Mouse (Mus musculus): ENCODE results near the gene Fam69a. TPM values are rescaled to one million over a fixed set of nuclear protein-coding genes. Genes with fewer than 3 reads are reported as not detected.

Fam69a gene
- polyA plus RNA-seq, 1 experiment from 2014 or later: 11.7 TPM

DNA sequence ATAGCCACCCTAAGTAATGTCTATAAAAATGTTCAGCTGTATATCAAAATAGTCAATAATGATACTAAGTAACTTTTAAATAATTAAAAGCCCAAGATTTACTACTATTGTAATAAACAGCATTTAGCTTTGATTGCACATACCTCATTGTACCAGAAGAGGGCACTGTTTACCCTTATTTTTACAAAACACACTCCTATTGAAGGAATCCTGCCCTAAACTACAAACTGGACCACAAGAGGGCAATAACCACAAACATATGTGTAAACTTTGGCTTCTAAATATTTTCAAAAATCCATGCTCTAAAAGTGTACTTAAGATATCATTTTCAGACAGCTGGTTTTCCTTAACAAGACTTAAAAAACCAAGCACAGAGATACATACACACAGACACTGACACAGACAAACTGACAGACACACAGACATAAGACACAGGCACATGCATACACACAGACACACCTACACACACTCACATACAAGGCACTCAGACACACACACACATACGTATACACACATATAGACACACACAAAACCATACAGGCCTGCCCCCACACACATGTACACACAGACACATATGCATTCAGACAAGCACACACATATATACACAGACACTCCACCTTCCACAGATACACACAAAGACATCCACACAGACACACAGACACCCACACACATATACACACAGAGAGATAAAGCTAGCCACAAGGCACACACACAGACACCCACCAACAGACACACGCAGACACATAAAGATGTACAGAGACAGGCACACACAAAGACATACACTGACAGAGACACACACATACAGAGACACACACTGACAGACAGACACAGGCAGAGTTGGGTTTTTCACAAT is 65.3 kb downstream of the Fam69a start:
- Histone ChIP-seq H3K4me2 (replicated peaks; ENCODE audit: low read depth) (no peak overlapping the region), H3K36me3 (ENCODE audit: control insufficient read depth, insufficient read depth) (no peaks in the 10 kb centered on the region), H3K9ac (ENCODE audit: low read depth, low read length) (no peak overlapping the region), H3K4me3 (ENCODE audit: low read depth, low read length) (no peak overlapping the region), H3K4me1 (replicated peaks; ENCODE audit: control insufficient read depth, insufficient read depth, low read length) (no peaks in the 10 kb centered on the region), H3K27ac (ENCODE audit: low read depth, low read length) (no peak overlapping the region), H3K27me3 (replicated peaks; ENCODE audit: control insufficient read depth, insufficient read depth, low read length) (no peaks in the 10 kb centered on the region), H3K9me3 (ENCODE audit: control insufficient read depth) (no peaks in the 10 kb centered on the region)
- TF ChIP-seq CTCF (IDR thresholded peaks at IDR 0.05; ENCODE audit: low read depth): peak; percentile 91
- peak; percentile 13; the same call in 1 of the 2 replicates for ATAC-seq
- WGBS: 78% methylated on average over 2 of the region's 2 CpGs

DNA sequence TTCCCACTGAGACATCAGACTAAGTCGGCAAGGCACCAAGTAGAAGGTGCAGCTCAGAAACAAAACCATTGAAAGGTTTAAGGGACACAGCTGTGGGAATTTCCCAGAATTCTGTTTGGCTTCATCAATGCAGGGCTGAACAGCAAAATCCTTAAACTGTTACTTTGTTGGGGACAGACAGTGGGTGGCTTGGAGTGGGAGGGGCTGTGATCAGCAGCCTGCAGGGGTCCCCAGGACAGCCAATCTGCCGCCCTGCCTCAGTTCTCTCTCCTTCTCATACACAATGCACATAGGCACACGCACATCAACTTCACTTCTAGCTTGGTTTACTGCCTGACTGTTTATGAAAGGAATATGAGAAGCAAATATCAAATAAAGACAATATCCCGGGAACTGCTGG is 71.6 kb downstream of the Fam69a start:
- 58% methylated on average over 4 of the region's 4 CpGs for WGBS
- no peak overlapping the region for H3K9ac ChIP-seq (ENCODE audit: low read depth, low read length)
- H3K27me3 ChIP-seq (replicated peaks; ENCODE audit: control insufficient read depth, insufficient read depth, low read length): no peaks in the 10 kb centered on the region
- H3K36me3 ChIP-seq (ENCODE audit: control insufficient read depth, insufficient read depth): 0 out of 2 replicates have a peak, but pooled peaks cover under 1% of the 10 kb centered on the region
- no peaks in the 10 kb centered on the region for H3K4me1 ChIP-seq (replicated peaks; ENCODE audit: control insufficient read depth, insufficient read depth, low read length)
- H3K4me2 ChIP-seq (replicated peaks; ENCODE audit: low read depth): no peak overlapping the region
- no peak overlapping the region for H3K27ac ChIP-seq (ENCODE audit: low read depth, low read length)
- no peak for ATAC-seq
- TF ChIP-seq CTCF (IDR thresholded peaks at IDR 0.05; ENCODE audit: low read depth): no peak
- no peak overlapping the region for H3K4me3 ChIP-seq (ENCODE audit: low read depth, low read length)
- H3K9me3 ChIP-seq (ENCODE audit: control insufficient read depth): no peaks in the 10 kb centered on the region

DNA sequence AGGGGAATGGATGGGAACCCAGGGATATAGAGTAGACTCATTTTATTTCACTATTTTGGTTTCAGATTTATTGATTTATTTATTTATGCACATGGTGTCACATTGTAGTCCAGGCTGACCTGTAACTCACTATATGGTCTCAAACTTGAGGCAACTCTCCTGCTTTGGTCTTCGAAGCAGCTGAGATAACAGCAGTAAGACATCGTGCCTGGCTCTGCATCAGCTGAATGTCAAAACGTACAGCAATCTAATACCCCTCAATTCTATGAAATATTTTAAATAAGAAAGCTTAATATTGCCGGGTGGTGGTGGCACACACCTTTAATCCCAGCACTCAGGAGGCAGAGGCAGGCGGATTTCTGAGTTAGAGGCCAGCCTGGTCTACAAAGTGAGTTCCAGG is 75.9 kb downstream of the Fam69a start:
- H3K4me3 ChIP-seq (ENCODE audit: low read depth, low read length): no peak overlapping the region
- H3K9me3 ChIP-seq (ENCODE audit: control insufficient read depth): no peaks in the 10 kb centered on the region
- no peaks in the 10 kb centered on the region for H3K27me3 ChIP-seq (replicated peaks; ENCODE audit: control insufficient read depth, insufficient read depth, low read length)
- no peak overlapping the region for H3K4me2 ChIP-seq (replicated peaks; ENCODE audit: low read depth)
- 90% methylated on average over 5 of the region's 5 CpGs for WGBS
- no peak overlapping the region for H3K27ac ChIP-seq (ENCODE audit: low read depth, low read length)
- TF ChIP-seq CTCF (IDR thresholded peaks at IDR 0.05; ENCODE audit: low read depth): no peak
- H3K4me1 ChIP-seq (replicated peaks; ENCODE audit: control insufficient read depth, insufficient read depth, low read length): no peaks in the 10 kb centered on the region
- ATAC-seq: no peak
- no peak overlapping the region for H3K9ac ChIP-seq (ENCODE audit: low read depth, low read length)
- peaks cover 42% of the 10 kb centered on the region for H3K36me3 ChIP-seq (ENCODE audit: control insufficient read depth, insufficient read depth)

DNA sequence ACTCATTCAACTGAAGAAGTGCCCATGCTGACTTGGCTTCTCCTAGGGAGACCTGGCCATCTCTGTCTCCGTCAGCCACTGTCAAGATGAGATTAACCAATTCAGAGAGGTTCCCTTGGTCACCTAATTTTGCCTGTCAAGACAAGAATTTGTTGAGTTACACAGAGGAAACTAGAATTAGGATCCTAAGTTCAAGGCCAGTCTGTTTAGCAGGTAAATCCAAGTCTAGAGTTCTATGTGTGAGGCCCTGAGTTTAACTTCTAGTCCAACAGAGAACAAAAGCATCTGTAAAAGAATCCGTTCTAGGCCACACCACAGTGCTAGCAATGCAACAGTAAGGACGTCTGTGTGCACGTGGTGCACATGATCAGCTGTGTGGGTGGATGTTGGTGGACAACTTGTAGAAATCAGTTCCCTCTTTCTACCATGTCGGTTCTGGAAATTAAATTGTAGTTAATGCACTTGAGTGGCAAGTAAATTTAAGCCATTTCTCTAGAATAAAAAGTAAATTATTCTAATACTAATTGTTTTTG is 76.7 kb downstream of the Fam69a start:
- Histone ChIP-seq H3K4me2 (replicated peaks; ENCODE audit: low read depth) (no peak overlapping the region), H3K36me3 (ENCODE audit: control insufficient read depth, insufficient read depth) (peaks cover 50% of the 10 kb centered on the region), H3K9me3 (ENCODE audit: control insufficient read depth) (no peaks in the 10 kb centered on the region), H3K4me1 (replicated peaks; ENCODE audit: control insufficient read depth, insufficient read depth, low read length) (no peaks in the 10 kb centered on the region), H3K9ac (ENCODE audit: low read depth, low read length) (no peak overlapping the region), H3K27ac (ENCODE audit: low read depth, low read length) (no peak overlapping the region), H3K4me3 (ENCODE audit: low read depth, low read length) (no peak overlapping the region), H3K27me3 (replicated peaks; ENCODE audit: control insufficient read depth, insufficient read depth, low read length) (no peaks in the 10 kb centered on the region)
- no peak for TF ChIP-seq CTCF (IDR thresholded peaks at IDR 0.05; ENCODE audit: low read depth)
- no peak for ATAC-seq
- 66% methylated on average over 5 of the region's 5 CpGs for WGBS

DNA sequence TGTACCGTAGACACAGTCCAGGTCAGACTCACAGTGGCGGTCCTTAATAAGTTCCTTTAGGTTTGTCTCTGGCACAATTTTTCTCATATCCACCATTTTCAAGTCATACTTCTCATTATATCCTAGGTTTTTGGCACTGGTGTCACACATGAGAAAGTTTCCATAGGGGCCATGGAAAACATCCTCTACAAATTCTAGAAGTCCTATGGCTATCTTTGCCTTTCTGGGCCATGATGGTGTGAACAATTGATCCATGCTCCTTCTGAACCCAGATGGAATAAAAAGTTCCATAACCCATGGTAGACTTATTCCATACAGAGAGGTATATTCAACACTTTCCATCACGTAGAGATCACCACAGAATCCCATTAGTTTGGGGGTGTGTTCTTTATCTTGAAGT is 77.2 kb downstream of the Fam69a start:
- Histone ChIP-seq H3K9ac (ENCODE audit: low read depth, low read length) (no peak overlapping the region), H3K36me3 (ENCODE audit: control insufficient read depth, insufficient read depth) (peaks cover 55% of the 10 kb centered on the region), H3K4me3 (ENCODE audit: low read depth, low read length) (no peak overlapping the region), H3K27ac (ENCODE audit: low read depth, low read length) (no peak overlapping the region), H3K27me3 (replicated peaks; ENCODE audit: control insufficient read depth, insufficient read depth, low read length) (no peaks in the 10 kb centered on the region), H3K4me1 (replicated peaks; ENCODE audit: control insufficient read depth, insufficient read depth, low read length) (no peaks in the 10 kb centered on the region), H3K4me2 (replicated peaks; ENCODE audit: low read depth) (no peak overlapping the region), H3K9me3 (ENCODE audit: control insufficient read depth) (no peaks in the 10 kb centered on the region)
- WGBS: 81% methylated on average over 3 of the region's 3 CpGs
- ATAC-seq: no peak
- TF ChIP-seq CTCF (IDR thresholded peaks at IDR 0.05; ENCODE audit: low read depth): no peak

DNA sequence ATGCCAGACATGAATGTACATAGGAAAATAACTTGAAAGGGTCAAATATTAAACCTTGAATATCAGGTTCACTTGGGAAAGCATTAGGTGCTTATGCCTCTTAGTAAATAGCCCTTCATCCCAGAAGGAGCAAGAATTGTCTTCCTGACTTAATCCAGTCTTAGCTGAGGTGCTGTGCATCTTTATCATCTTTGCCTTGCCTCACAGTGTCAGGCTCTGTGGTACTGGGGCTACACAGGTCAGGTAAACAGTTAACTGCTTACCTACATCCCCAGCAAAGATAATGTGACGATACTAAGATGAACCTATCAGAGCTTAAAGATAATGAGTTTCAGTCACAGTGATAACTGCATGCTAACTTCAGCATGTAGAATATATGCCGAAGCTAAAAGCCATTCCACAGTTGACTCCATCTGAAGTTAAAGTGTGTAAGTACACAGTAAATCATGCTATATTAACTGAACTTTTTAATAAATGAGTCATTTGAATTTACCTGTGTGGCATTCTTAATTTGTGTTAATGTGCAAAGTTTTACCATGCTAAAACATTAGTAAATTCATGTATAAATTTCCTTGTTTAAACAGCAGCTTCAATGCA is 78.3 kb downstream of the Fam69a start:
- H3K36me3 ChIP-seq (ENCODE audit: control insufficient read depth, insufficient read depth): peaks cover 64% of the 10 kb centered on the region
- no peak overlapping the region for H3K27ac ChIP-seq (ENCODE audit: low read depth, low read length)
- H3K9ac ChIP-seq (ENCODE audit: low read depth, low read length): no peak overlapping the region
- WGBS: 63% methylated on average over 2 of the region's 2 CpGs
- no peaks in the 10 kb centered on the region for H3K27me3 ChIP-seq (replicated peaks; ENCODE audit: control insufficient read depth, insufficient read depth, low read length)
- no peak overlapping the region for H3K4me3 ChIP-seq (ENCODE audit: low read depth, low read length)
- no peak for TF ChIP-seq CTCF (IDR thresholded peaks at IDR 0.05; ENCODE audit: low read depth)
- H3K4me1 ChIP-seq (replicated peaks; ENCODE audit: control insufficient read depth, insufficient read depth, low read length): no peaks in the 10 kb centered on the region
- H3K4me2 ChIP-seq (replicated peaks; ENCODE audit: low read depth): no peak overlapping the region
- no peak for ATAC-seq
- H3K9me3 ChIP-seq (ENCODE audit: control insufficient read depth): no peaks in the 10 kb centered on the region

Data from intestine, postnatal 0 days (tissue).